21 mouse cellular contexts compared by ENCODE assay signal in genomic region chr17:68916531-68916930, GRCm38 (mm10).
DNase-seq lines count a peak whose midpoint lies in the region; ATAC-seq lines count a peak whose summit lies in the region.
"Had no signal": no experiment of that assay in that cellular context is flagged by ENCODE, and none has a peak within 500 bp of the region (broad histone marks: within the 10 kb centered on the region; RNA-seq: fewer than 3 reads in every experiment).

No protein-coding gene starts in this region.

- peak; percentile 86 for ATAC-seq in frontal cortex, adult (ENCODE audit: low TSS enrichment)
- ATAC-seq: activated CD4-positive, CD25-positive, alpha-beta regulatory T cell, adult 4 months; forebrain, embryonic 13.5 days; forebrain, embryonic 16.5 days; hindbrain, postnatal 0 days; inflammation-experienced regulatory T-cells, adult 6 months had no signal

- no peak for DNase-seq in frontal cortex, postnatal 25 days (ENCODE audit: low spot score in 2 of 2)
- DNase-seq in left cerebral cortex, adult 18-20 months (ENCODE audit: low spot score in 2 of 2): peak; percentile 37 to 40
- no peak for DNase-seq in left cerebral cortex, postnatal 14 days (ENCODE audit: low spot score in 2 of 2)
- DNase-seq in right cerebral cortex, postnatal 25 days: peak; percentile 12
- no peak for DNase-seq in right cerebral cortex, postnatal 4 days
- DNase-seq: adrenal gland, adult 8-10 months; adrenal gland, postnatal 25 days; cerebellum, adult 18-20 months; cerebellum, adult 9-10 months; cerebellum, postnatal 14 days; gastrocnemius, adult 2 months; gastrocnemius, postnatal 14 days; heart, adult 18-20 months; heart, postnatal 14 days; heart, postnatal 4 days had no signal

- intact Hi-C loops in left cerebral cortex, postnatal 14 days (cut with DNase I): no loop called here

Comparison
In these comparisons a context has a peak if more than half of its experiments do, and no peak if none do; other contexts are left out.
1. DNase-seq: peak in left cerebral cortex, adult 18-20 months (2 of 2) and right cerebral cortex, postnatal 25 days (single experiment); none in frontal cortex, postnatal 25 days (0 of 2), left cerebral cortex, postnatal 14 days (0 of 2) and right cerebral cortex, postnatal 4 days (single experiment).